Mouse (Mus musculus) G1E-ER4 (cell line): Measurements from ENCODE around the gene Bmper. TPM values are rescaled to one million over a fixed set of nuclear protein-coding genes. Genes with fewer than 3 reads are reported as not detected.

Experiments
- GATA1 ChIP-seq: IDR thresholded peaks from one replicate; pipeline ENCODE4 v1.8.0; 2012; ENCODE audit warnings: low read length, inconsistent platforms
- polyA plus RNA-seq: library from polyadenylated mRNA; stranded (reverse); fragments of >175 nt; gene quantifications from 2 replicates; pipeline ENCODE4 v1.2.3, GENCODE M21; 2012

The Bmper gene
- polyA plus RNA-seq, 1 experiment, result not detected

DNA sequence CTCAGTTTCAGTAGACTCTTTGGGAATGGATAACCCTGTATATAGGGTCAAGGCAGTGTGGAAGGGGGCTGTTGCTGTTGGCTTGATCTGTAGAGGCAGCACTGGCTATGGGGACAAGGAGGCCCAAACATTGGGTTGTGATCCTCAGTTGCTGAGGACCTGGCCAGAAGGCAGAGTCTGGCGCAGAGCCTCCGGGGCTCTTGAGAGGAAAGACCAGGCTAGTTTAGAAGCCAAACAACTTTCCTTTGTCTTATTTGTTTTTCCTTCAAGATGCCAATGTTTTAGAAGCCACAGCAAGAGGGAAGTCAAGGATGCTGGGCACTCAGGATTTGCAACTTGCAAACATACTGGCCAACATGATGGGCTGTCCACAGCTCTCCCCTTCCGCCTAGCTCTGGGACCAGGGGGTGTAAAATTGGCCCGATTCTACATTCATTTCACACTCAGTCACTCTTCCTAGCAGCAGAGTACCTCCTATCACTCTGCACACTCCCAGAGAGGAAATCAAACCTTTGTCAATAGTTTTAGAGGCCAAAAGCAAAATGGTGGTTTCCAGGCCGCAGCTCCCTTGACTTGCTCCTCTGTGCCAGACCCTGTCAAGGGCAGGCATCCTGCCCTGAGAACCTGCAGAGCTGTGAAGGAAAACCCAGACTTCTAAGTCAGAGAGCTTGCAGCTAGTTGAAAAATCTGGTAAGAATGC is 92.9 kb downstream of the Bmper start:
- no peak for TF ChIP-seq GATA1

DNA sequence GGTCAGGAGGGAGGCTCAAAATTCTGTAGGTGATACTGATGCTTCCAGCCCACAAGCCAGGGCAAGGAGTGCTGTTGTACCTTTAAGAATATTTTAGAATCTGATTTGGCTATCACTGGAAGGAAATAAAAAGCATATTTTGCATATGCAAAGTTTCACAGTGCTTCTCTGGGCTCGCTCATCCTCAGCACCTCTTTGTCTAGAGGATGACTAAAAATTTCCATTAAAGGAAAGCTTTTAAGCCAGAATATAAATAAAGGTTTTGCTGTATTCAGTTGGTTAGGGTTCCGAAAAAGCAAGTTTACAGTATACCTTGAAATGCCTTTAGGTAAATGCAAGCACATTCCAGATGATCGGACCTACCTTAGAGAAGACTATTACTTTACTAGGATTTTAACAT is 105.0 kb downstream of the Bmper start:
- no peak for TF ChIP-seq GATA1

DNA sequence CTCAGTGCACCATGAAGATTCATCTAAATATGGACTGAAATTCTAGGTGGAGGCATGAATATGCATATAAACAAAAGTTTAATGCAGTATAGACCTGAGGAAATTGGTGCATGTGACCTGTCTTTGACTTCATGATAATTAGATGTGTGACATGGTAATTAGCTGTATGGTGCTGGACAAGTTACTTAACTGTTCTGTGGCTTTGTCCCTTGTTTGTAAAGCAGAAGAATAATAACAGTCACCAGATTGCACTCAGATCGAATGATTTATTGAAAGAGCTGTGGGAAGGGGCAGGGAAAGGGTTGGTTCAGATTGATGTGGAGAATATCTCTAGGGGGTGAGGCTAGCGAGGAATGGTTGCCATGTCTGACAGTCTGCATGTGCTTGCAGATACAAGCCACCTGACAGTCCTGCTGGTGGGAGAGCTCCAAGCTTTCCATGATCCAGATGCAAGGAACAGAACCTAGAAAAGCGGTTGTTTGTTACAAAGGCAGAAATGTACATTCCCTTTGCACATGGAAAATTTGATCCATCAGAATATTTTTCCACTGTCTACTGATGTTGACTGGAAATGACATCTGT is 110.3 kb downstream of the Bmper start:
- TF ChIP-seq GATA1, result no peak

DNA sequence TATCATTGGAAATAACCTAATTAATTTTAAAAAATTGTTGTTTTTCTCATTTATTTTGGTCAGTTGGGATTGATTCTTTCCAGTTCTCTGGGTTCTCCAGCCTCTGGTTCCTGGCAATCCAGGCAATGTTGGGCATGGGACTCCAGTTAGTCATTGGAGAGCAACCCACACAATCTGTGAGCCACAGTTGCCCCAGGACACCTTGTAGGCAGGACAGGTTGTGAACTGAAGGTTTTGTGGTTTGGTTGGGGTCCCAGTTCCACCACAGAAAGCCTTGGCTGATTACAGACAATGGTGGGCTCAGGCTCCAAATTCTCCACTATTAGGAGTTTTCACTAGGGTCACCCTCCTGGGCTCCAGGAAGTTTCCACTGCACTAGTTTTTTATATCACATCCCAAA is 117.7 kb downstream of the Bmper start:
- TF ChIP-seq GATA1, result no peak

DNA sequence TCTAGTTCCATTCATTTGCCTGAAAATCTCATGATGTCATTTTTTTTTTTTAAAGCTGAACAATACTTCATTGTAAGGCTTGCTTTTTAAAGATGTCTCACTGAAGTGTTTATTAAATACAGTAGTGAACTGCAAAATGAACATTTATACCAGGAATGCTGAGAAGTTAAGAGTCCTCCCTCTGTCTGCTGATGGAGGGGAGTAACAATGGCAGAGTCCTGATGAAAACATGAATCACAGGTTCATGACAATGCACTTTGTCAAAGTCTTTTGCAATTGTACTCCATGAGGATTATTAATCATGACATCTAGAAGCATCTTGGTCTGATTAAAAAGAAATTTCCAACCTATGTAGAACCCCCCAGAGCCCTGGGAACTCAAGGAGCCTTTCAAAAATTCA is 118.4 kb downstream of the Bmper start:
- TF ChIP-seq GATA1, result no peak

DNA sequence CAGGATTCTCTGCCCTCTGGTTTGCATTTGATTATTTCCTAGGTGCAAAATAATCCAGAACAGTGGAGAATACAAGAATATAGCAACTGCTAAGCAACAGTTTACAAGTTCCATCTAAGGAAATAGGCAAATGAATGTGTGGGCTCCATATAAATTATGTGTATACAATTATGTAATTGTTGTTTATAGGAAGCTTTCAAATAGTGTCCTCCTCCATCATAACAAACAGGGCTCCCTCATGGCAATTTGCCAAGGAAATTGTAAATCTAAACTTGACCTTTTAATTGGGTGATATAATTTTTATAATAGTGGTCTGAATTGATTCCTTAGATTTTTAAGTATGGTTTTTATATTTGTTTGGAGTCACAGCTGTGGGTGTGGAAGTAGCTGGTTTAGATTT is 121.5 kb downstream of the Bmper start:
- no peak for TF ChIP-seq GATA1

DNA sequence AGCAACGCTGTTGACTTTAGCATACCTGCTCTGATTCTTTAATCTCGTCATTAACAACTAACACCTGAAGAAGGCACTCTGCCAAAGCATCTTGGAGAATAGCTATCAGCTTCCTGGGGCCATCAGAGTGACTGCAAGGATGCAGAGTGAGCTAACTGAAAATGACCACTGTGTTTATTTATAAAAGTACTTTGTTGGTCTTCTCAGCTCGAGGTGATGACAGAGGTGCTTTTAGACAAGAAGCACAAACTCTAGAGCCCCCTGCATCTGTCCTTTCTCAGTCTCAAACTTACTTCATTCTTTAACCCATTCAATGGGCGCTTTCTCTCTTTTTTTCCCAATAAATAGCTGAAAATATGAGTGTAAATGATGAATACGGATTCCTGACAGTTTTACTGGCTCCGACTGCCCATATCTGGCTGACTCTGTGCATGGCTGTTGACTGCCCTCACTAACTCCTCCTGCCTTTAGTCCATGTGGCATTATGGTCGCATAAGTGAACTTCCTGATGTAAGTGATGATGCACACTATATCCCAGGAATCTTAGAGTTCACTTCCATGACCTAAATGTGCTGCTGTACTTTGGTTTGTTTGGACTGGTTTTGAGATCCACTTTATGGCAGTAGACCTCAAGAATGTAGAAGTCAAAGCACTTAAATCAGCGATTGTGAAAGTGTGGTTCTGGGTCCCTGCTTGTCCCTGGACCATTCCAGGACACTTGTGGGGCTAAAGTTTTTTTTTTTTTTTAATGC is 122.4 kb downstream of the Bmper start:
- TF ChIP-seq GATA1, result no peak

DNA sequence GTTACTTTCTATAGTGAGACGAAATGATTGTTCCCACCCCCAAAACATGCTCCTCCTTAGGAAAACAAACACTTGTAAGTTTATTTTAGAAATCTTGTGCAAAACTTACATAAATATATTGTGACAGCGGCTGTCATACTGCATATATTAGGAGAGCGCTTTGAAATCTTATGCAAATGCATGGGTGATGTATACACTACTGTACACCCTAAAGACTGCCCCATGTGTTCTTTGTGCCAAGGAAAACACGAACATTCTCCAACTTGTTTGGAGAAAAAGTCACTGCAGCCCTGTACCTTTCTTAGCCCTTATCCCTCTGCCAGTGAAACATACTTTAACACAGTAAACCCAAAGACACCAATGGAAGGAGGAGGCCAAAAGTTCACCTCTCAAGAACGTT is 126.7 kb downstream of the Bmper start:
- no peak for TF ChIP-seq GATA1

DNA sequence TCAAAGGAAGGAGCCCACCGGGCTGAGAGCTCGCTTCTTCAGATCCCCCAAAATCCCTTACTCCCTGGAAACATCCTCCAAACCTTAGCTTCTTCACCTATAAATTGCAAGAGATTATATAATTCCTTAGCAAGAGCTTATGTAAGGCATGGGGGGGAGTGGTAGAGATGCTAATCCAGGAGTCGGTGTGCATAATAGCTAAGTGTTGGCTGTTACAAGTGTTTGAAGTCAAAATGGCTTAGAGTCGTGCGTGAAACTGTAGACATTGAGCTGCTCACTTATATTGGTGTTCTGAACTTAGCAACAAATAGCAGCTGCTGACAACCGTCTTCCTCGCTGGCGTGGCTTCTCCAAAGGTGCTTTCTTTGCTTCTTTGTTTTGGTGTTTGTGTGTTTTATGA is 128.5 kb downstream of the Bmper start:
- TF ChIP-seq GATA1, result no peak

DNA sequence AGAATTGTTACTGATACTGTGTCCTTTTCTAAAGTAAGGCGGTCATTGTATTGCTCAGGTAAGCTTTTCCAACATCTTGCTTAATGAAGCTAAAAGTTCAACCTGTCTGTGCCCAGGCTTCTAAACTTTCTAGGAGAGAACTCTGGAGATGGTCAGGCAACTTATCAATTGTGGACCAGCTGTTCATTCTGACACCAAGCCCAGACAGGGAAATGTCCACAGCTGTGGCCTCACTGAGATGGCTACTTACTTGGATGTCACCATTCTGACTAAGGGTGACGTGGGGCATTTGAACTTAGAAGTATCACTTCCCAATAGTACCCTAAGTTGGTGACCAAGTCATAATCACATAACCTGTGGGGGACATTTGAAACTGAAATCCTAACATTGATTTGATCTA is 129.5 kb downstream of the Bmper start:
- TF ChIP-seq GATA1, result no peak

DNA sequence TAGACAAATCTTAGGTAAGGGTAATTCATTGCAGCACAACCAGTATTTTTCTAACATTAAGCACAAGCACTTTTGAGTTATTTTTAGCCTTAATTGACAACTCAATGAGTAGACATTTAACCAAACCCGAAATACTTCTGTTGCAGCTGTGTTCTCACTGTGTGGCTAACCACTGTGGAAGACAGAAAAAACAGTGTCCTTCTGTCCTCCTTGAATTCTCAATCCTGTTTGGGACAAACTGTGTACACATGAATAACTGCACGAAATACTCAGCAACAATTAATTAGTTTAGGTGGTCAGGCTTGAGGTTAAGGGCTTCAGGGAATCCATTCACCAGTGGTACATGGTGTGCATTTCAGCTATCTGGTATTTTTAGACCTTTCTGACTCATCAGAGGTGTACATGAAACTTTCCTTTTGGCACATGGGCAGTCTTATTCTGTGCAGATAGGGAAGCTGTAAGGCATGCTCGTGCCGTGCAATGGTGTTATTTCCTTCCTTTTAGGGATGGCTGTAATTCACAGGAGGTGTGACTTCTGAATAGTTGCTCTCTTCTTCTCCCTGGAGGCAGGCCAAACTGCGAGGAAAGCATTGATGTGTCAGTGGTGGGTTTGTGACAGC is 131.4 kb downstream of the Bmper start:
- TF ChIP-seq GATA1, result no peak

DNA sequence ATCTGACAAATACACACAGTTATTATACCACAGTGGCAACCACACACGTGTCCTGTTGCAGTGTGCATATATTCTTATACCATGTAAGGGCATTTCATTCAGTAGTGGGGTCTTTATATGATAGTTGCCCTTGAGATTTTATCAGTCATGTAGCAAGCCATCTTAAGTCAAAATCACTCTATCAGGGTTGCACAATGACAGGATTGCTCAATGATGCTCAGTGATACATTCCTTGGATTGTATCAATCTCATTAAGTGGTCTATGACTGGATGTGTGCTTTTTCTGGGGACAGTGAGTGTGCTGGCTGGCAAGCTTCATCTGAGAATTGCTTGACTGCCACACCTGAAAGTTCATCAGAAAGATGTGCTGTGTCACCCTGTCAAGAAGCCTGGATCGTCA is 135.2 kb downstream of the Bmper start:
- TF ChIP-seq GATA1, result no peak

DNA sequence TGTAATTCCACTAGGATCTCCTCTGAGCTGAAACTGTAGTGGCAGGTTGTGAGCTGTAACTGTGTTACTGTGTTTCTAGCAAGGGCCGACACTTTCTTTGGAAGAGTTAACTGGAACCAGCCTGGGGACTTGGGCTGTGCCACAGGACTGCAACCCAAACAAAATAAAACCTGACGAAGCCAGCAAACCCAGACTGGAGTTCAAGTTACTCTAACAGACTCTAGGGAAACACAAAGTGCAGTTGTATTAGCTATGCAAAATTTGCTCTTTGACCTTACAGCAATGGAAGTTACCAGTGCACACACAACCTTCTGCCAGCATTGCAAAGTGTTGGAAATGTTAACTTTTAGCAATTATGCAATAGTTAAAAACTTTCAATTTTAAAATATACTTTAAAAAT is 140.3 kb downstream of the Bmper start:
- TF ChIP-seq GATA1, result no peak

DNA sequence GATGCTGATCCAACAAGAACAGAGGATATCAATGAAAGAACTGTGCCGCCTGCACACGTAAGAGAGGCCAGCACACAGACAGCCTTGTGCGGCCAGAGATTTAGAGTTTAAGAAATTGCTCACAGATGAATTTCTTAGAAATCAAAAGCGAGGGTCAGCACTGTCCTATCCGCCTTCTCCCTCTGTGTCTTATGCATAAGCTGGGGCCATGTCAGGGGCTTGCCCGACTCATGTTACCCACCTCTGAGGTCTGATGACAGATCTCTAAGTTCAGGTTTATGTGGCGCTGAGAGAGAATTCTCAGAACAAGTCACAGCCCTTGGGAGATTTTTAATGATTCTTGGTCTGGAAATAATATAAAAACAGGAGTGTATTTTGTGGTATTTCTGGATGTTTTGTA is 140.7 kb downstream of the Bmper start:
- no peak for TF ChIP-seq GATA1

DNA sequence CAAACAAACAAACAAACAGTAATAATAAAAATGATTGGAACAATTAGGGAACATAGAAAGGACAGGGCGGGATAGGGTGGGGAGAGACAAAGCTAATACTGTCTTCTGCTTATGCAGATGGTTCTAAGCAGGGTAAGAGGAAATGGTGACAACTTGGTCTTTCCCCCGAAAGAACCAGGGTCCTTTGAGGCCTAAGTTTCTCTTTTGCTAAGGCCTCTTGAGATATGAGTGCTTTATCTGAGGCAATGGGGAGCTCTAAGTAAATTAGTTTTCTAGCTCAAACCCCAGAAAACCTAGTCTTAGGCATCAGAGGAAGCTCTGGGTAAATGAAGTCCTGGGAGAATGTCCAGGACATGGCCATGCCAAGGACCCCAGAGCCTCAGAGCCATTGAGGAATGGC is 141.2 kb downstream of the Bmper start:
- no peak for TF ChIP-seq GATA1

DNA sequence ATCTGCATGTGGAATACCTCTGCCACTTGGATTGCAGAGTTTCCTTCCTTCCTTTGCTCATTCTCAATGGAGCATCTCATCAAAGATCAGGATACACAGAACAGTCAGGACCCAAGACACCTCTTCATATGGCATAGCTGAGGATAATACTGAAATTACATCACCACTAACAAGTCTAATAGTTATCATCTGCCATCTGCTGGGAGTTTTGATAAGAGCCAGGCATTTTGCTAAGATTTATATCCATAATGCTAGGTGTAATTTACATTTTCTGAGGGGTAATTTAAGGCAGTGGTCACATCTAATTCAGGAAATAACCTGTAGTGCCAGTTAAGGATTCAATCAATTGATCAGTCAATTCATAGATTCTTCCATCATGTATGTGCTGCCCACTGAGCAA is 145.2 kb downstream of the Bmper start:
- TF ChIP-seq GATA1, result no peak
